9 mouse cellular contexts compared by ENCODE assay signal in genomic region chr16:38619054-38619453, GRCm38 (mm10).
DNase-seq lines count a peak whose midpoint lies in the region; ATAC-seq and TF ChIP-seq lines count a peak whose summit lies in the region.
"Had no signal": no experiment of that assay in that cellular context is flagged by ENCODE, and none has a peak within 500 bp of the region (broad histone marks: within the 10 kb centered on the region; RNA-seq: fewer than 3 reads in every experiment).

No protein-coding gene starts in this region.

- H3K36me3 ChIP-seq in liver, embryonic 12.5 days, result no peaks in the 10 kb centered on the region; the same call in 1 of the 2 replicates
- H3K36me3 ChIP-seq in midbrain, embryonic 13.5 days, result no peaks in the 10 kb centered on the region
- H3K36me3 ChIP-seq: stomach, embryonic 15.5 days had no signal

- no peak for ATAC-seq in liver, embryonic 12.5 days
- peak; percentile 53 for ATAC-seq in midbrain, embryonic 13.5 days

- peak; percentile 71 for TF ChIP-seq CTCF in cerebellum, adult 2 months (IDR thresholded peaks at IDR 0.05; ENCODE audit: borderline replicate concordance, insufficient read depth, low read depth, low read length)

- peaks cover 4% of the 10 kb centered on the region for H3K9me3 ChIP-seq in liver, embryonic 12.5 days (replicated peaks)
- no peaks in the 10 kb centered on the region for H3K9me3 ChIP-seq in midbrain, embryonic 13.5 days
- H3K9me3 ChIP-seq: stomach, embryonic 15.5 days had no signal

- H3K27me3 ChIP-seq in liver, embryonic 12.5 days (replicated peaks), result no peaks in the 10 kb centered on the region
- H3K27me3 ChIP-seq in cerebellum, adult 2 months (ENCODE audit: control insufficient read depth, insufficient read depth, low read length), result no peaks in the 10 kb centered on the region
- no peaks in the 10 kb centered on the region for H3K27me3 ChIP-seq in midbrain, embryonic 13.5 days
- H3K27me3 ChIP-seq: stomach, embryonic 15.5 days had no signal

- H3K9ac ChIP-seq in liver, embryonic 12.5 days, result no peak overlapping the region
- H3K9ac ChIP-seq in midbrain, embryonic 13.5 days (replicated peaks), result no peak overlapping the region
- H3K9ac ChIP-seq: stomach, embryonic 15.5 days had no signal

- no peak overlapping the region for H3K4me3 ChIP-seq in liver, embryonic 12.5 days
- H3K4me3 ChIP-seq in cerebellum, adult 2 months (replicated peaks; ENCODE audit: insufficient read depth, low read depth, low read length), result no peak overlapping the region
- H3K4me3 ChIP-seq in midbrain, embryonic 13.5 days (replicated peaks), result no peak overlapping the region
- H3K4me3 ChIP-seq: stomach, embryonic 15.5 days had no signal

- no peak overlapping the region for H3K27ac ChIP-seq in liver, embryonic 12.5 days
- H3K27ac ChIP-seq in cerebellum, adult 2 months (ENCODE audit: insufficient read depth, low read length), result no peak overlapping the region
- H3K27ac ChIP-seq in midbrain, embryonic 13.5 days, result no peak overlapping the region
- H3K27ac ChIP-seq: stomach, embryonic 15.5 days had no signal

- DNase-seq in liver, result peak; percentile 61
- peak; percentile 50 to 60 for DNase-seq in cerebellum, adult 2 months
- peak; percentile 63 to 92 for DNase-seq in frontal cortex, adult 2 months (ENCODE audit: extremely low spot score in 1 of 2, low spot score in 1 of 2)
- DNase-seq in hindlimb bud, embryonic 11.5 days (ENCODE audit: extremely low spot score, low read depth, low spot score), result peak; percentile 30
- peak; percentile 50 to 51 for DNase-seq in left cerebral cortex, adult 8-10 months (ENCODE audit: low spot score in 2 of 2)
- DNase-seq in skeletal muscle tissue, adult 2 months (ENCODE audit: low read depth, low spot score), result peak; percentile 64

- H3K4me2 ChIP-seq in liver, embryonic 12.5 days, result no peak overlapping the region
- H3K4me2 ChIP-seq in midbrain, embryonic 13.5 days (replicated peaks), result no peak overlapping the region
- H3K4me2 ChIP-seq: stomach, embryonic 15.5 days had no signal

- TF ChIP-seq POLR2A in cerebellum, adult 2 months (IDR thresholded peaks at IDR 0.05; ENCODE audit: borderline replicate concordance, insufficient read depth, low read length), result no peak

- WGBS in liver, embryonic 12.5 days (ENCODE audit: insufficient replicate concordance), result 27% methylated on average over 6 of the region's 6 CpGs
- WGBS in cerebellum, adult 2 months, result 8% methylated on average over 6 of the region's 6 CpGs
- 15% methylated on average over 6 of the region's 6 CpGs for WGBS in midbrain, embryonic 13.5 days

- no peaks in the 10 kb centered on the region for H3K4me1 ChIP-seq in liver, embryonic 12.5 days
- no peaks in the 10 kb centered on the region for H3K4me1 ChIP-seq in cerebellum, adult 2 months (ENCODE audit: control insufficient read depth, insufficient read depth, low read length)
- peaks cover 3% of the 10 kb centered on the region; the same call in 1 of the 2 replicates for H3K4me1 ChIP-seq in midbrain, embryonic 13.5 days (replicated peaks)
- H3K4me1 ChIP-seq: stomach, embryonic 15.5 days had no signal
